Mouse (Mus musculus) adrenal gland (tissue): Measurements from ENCODE around the gene Pipox.

Experiments
- intact Hi-C: fragments of 180-260 bp; cut with DNase I; formaldehyde crosslinking; loops from one replicate; pipeline ENCODE4 v1.15.1; 2025

Gene Pipox

DNA sequence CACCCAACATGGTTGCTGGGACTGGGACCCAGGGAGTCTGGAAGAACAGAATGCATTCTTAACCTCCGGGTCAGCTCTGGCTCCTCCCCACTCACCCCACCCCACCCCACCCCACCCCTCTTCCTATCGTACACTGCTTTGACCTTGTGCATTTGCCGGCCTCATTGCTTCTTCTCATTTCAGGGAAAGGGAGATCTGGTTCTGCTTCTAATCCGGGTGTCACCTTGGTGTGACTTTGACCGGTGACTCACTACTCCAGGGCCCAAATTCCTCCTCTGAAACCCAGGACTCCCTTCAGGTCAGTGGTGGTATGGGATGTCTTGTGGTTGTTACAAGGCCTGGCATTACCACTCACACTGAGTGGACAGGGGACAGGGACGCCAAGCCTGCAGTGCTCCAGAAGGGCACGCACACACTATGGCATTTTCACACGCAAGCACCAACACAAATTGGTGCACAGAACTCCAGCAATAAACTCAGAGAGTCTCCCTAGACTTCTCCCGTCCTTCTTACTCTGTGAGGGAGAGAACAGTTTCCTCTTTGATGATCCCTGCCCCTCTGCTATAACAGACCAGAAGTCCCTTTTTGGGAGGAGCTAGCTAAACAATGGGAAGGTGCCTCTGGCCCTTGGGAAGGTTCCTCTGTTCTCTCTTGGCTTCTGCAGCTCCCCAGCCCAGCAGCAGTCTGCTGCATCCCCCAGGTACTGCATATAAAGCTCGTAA is 9.2 kb downstream of the Pipox start:
- intact Hi-C loops: no loop called here

DNA sequence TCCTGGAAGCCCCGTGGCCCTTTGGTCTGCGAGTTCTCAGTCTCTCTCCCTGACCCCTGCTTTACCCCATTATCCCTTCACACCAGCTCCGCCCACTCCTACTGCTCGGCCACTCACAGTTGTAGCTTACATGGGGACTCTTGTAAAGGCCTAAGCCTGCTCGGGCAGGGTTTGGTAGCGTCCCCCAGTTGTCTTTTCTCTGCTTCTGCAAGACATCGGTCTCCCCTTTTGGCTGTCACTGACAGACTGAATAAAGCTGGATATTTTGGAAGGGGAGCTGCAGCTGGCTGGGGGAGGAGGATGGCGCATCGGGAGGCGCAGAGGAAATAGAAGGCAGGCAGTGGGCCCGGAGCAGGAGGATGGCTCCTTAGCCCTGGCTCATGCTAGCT is 17.1 kb downstream of the Pipox start:
- intact Hi-C loops: loop anchor here (5.0 kb wide), 1 partner anchor 39 kb away; no protein-coding TSS in a partner anchor

DNA sequence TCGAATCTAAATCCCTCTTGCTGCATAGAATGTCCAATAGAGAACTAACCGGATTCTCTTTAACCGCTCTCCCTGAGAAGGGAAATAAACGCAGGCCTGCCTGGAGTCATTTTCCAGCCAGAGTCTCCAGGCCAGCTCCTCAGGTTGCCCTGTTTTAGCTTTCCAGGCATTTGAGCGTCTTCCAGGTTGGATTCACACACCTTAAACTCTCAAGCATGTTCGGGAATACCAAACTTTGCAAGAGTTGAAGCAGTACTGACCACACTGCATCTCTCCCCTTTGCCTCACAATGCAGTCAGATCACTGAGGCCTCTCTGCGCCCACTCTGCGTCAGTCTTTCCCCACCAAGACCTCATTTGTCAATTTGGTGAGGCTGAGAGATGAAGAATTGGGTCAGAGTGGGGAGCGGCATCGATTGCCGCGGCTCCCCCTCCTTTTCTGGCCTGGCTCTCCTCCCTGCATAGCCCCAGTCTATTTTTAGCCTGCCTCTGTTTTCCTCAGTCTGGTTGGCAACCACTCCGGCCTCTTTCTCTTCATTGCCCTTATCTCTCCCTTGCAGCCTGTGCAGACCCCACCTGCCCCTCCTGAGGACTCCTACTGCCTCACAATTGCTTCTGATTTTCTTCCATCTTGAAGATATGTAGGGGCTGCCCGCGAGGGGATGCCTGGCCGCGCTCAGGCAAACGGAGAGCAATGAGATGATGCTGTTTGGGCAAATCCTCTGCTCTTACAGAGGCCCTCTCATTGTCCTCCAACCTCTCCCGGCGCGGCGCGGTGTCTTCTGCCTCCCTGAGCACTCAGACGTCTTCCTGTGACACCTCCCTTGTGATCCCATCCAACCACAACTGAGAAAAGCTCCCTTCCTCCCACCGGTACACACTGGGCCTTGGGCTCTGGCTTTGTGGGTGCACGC is 17.8 kb downstream of the Pipox start:
- intact Hi-C loops: loop anchor here (5.0 kb wide), 1 partner anchor 39 kb away; no protein-coding TSS in a partner anchor

DNA sequence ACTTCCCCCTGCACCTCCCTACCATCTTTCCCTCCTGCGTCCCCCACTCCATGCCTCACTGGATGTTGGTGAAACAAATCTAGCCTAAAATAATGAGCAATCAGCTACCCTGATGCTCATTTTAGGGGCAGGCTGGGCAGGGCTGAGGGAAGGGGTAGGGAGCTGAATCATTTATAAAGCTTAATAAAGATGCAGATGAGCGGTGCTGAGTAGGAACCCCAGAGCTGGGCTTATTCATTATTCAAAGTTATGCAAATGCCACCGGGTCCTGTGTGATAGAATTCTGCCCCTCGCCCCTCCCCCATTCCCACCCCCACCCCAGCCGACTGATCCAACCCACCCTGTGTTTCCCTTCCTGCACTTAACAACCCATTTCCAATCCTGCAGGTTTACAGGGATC is 18.6 kb downstream of the Pipox start:
- intact Hi-C loops: loop anchor here (5.0 kb wide), 1 partner anchor 38 kb away; no protein-coding TSS in a partner anchor

DNA sequence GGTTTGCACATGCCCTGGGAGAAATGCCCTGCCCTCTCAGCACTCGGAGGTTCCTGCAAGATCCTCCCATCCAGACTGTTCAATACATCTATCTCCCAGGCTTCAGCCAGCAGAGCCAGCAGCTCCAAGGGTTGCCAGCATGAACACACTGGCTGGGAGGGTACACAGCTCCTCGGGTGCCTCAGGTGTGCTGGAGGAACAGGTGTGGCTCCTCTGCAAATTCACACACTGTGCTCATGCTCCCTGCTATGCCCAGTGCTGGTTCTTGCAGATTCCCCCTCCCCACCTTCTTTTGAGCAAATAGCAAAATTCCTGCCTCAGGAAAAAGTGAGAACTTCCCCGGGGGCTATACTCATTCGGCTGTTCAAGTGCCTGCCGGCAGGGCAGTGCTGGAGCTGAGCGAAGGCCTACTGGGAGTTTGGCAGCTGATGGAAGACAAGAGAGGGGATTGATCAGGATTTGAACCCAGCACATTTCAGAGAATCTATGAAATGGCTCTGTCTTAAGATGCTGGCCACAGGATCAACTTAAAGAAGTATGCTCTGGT is 19.1 kb downstream of the Pipox start:
- intact Hi-C loops: loop anchor here (5.0 kb wide), 1 partner anchor 37 kb away; no protein-coding TSS in a partner anchor

DNA sequence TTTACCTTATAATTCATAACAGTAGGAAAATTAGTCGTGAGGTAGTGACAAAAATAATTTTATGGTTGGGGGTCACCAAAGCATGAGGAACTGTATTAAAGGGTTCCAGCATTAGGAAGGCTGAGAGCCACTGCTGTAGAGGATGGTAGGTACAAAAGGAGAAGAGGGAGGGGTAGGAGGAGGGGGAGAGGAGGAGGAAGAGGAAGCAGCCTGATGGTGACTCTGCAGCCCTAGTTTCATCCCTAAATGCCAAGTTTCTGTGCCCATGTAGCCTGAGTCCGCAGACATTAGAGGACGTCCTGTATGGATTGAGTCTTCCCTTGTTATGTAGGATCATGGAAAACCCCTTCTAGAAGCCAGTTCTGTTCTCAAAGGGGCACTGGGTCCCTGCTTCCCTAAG is 20.8 kb downstream of the Pipox start:
- intact Hi-C loops: no loop called here

DNA sequence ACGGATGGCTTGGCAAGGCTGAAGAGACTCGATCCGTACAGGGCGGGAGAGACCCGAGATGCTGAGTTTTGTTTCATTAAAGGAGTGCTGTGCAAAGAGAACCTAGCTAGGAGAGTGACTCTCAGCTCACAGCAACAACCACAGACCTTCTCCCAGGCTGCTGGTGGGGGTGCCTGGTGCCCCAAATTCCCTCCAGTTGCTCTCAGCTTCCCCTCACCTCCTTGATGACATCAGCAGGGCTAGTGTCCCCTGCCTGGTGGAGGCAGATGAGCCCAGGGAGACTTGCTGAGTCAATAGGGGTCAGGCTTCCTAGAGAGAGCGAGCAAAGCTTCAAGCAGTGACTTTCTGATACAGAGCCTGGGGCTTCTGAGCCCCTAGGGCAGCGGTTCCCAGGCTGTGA is 21.2 kb downstream of the Pipox start:
- intact Hi-C loops: no loop called here

DNA sequence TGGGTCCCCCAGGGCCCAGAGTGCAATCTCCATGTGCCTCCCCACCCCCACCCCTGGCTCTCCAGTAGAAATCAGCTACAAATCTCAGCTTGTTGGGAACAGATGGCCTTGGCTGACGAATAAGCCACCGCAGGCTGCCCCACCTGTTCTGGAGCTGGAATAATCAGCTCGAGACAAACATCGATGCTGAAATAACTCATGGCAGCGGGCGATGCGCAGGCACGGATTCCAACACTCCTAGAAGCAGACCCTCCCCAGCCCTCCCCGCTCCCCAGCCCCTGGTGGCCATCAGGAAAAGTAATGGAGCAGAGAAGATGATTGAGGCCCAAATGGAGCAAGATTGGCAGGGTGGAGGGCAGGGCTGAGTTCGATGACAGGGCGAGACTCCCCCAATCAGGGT is 21.7 kb downstream of the Pipox start:
- intact Hi-C loops: no loop called here

DNA sequence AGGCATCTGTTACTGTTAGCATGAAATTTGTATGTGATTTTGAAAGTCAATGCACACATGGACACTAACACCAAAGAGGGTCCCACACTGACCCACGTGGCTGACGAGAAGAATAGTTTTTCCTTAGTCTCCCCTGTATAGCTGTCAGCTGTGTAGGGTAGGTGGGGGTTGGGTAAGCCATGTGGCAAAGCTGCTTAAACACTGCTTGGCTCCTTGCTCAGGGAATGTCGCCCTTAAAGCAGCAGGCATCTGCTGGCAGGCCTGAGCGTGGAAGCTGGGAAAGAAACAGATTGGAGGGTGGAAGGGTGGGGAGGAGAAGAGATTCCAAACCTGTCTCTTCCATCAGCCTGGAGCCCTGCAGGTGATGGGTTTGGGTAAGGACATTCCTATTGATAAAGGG is 22.5 kb downstream of the Pipox start:
- intact Hi-C loops: no loop called here

DNA sequence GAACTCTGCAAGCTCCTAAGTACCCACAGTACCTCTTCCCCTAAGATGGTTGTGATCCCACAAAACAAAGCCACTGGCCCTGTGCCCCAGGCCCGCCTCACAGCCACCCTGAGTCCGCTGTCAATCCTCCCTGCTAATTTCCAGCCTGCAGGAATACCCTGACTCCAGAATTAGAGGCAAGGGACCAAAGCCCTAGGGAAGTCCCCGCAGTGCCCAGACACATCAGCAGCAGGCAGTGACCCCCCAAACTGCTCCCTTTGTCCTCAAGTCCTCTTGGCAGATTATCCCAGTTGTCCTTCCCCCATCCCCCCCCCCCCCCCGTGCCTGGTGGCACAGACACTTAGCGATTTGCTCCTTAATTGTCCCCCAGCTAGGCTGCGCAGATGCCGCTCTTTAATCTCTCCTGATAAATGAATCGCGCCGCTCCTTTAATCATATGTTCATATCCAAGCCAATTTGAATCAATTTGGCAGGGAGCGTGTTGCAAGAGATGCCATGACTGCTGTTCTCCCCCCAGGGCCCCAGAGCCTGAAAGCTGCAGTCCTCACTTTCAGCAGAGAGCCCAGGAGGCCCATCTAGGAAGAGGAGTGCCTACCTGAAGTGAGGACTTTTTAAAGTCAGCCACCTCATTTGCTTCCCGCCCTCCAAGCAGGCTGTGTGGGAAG is 26.3 kb downstream of the Pipox start:
- intact Hi-C loops: no loop called here

DNA sequence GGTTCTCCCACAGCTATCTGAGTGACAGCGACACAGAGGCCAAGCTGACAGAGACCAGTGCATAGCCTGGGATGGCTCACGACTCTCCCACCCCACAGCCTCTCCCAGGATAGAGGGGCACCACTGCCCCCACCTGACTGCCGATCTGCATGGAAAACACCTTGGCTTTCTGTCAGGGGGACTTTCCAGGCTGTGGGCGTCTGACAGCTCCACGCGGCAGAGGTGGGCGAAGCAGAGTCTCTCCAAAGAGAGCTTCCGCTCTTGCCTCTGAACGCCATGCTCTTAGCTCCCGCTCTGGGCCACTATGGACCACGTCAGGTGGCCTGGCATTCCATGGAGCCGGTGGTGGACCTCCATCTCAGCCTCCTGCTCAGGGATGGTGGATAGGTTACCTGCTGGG is 29.1 kb downstream of the Pipox start:
- intact Hi-C loops: no loop called here

DNA sequence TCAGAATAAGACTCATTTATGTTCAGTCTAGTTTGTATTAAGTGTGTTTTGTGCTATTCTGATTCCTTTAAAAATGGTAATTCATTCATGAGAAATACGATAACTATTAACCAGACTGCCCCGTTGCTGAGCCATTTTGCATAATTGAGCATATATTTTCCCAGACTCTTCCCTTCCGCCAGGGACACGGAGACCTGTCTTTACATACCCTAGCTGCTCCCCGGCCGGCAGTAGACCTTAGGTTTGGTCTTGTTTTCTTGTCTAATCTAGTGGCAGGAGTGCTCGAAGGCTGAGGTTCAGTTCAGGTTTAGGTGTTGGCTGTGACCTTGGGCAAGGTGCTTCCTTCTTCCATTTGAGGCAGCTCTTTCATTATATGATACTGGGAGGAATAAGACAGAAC is 31.0 kb downstream of the Pipox start:
- intact Hi-C loops: no loop called here

DNA sequence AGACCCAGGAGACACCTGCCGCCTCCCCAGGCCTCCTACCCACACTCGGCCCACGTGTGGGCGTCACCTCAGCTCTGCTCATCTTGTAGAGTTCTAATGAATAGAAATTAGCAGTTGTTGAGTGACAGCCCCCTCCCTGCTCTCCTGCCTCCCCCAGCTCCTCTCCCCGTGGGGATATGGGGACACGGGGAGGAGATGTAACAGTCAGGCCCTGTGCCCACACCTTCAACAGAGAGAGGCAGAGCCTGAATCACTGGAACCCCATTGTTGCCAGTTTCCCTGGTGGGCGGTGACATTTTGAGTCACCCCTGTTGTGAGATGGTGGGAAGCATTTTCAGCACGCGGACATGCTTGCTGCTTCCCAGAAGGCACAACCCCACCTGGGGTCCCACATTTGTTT is 32.9 kb downstream of the Pipox start:
- intact Hi-C loops: no loop called here

DNA sequence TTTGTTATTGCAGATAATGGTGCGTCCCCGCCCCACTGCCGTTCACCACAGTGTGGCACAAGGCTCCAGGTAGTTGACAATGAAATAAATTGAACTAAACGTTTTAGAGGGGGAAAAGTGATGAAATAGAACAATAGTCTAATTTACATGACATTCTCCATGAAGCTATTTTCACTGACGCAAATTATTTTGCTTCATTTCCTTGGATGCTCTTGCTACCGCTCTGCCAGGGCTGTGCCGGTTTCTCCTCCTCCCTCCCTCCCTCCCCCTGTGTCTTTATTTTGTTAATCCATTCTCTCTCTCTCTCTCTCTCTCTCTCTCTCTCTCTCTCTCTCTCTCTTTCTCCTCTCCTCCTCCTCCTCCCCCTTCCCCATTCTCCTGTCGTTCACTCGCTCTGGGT is 35.3 kb downstream of the Pipox start:
- intact Hi-C loops: no loop called here

DNA sequence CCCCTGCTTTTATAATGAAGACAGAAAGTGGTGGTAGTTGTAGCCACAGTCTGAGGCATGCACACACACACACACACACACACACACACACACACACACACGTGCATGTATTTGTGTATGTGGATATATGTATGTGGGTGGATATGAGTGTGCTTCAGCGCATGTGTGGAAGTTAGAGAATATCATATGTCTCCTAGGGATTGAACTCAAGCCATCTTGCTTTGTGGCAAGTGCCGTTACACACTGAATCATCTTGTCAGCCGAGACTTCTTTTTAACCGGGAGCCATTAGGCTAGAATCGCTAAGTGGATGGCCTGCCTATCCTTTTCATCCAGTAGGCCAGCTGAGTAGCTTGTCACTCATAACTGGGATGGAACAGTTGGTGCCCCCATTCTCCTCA is 36.8 kb downstream of the Pipox start:
- intact Hi-C loops: no loop called here

DNA sequence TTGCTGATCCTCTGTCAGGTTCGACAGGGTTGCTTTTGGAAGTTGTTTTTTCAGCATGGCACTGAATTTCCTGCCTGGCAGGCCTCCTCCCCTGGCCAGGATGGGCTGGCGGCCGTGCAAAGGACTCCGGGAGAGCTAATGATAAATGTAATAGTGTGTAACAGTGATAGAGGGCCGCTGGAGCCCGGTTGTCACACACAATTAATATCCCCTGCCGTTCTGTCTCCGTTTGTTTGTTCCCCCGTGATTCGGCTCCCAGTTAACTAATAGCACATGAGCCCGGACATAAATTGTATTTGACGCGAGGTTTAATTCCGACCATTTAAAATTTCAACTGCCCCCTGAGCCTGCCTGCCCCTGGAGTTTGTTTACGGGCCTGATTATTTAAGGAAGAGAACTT is 38.5 kb downstream of the Pipox start:
- intact Hi-C loops: no loop called here

DNA sequence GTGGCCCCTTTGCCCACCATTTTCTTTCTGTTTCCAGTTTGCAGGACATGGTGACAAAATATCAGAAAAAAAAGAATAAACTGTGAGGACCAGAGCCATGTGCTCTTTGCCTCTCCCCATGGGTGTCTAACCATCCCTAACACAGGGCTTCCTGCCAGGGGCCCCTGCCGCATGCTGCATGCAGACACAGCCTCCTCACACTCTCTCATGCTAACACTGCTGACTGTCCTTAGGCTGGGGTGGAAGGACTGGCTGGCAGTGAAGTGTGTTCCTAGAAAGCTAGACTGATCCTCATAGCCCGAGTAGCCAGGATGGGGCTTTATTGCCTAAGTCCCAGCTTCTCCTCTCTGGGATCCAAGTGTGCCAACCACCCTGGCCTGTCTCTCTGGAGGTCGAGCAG is 39.3 kb downstream of the Pipox start:
- intact Hi-C loops: no loop called here

DNA sequence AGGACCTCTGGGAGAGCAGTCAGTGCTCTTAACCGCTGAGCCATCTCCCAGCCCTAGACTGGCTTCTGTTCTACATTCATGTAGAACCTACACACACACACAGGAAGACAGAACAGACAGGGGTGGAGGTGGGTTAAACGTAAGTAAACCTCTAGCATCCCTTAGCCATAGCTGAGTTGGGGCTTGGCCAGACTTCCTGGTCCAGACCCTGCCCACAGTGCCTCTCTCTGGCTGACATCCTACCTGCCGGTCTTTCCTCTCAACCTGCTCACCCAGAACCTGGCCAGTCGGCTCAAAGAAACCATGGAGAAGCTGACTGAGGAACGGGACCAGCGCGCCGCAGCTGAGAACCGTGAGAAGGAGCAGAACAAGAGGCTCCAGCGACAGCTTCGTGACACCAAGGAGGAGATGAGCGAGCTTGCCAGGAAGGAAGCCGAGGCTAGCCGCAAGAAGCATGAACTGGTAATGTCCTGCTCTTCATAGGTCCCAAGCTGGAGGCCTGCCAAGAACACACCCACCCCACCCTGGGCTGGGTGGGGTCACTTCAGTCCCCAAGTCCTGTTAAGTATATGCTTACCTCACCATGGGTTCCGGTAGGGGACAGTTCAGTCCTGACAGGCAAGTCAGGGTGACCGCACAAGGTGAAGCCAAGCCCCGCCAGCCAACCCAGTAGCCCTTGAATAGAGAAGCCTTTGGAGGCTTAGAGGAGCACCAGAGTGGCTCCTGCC is 40.8 kb downstream of the Pipox start:
- intact Hi-C loops: no loop called here

DNA sequence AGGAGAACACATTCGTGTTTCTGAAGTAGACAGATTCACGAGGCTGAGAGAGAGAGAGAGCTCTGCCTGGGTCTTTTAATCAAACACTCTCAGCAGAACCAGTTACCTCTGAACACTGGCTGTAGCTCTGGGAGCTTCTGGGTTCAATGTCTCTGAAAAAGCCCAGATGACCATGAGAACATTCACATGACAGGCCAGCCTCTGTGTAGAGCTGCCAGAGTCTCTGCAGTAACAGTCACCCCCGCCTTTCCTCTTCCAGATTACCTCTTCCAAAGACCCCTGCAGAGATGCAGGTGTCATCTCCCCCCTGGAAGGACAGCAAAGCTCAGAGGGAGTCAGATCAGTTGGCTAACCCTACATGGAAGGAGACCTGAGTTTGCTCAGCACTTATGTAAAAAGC is 41.7 kb downstream of the Pipox start:
- intact Hi-C loops: no loop called here

DNA sequence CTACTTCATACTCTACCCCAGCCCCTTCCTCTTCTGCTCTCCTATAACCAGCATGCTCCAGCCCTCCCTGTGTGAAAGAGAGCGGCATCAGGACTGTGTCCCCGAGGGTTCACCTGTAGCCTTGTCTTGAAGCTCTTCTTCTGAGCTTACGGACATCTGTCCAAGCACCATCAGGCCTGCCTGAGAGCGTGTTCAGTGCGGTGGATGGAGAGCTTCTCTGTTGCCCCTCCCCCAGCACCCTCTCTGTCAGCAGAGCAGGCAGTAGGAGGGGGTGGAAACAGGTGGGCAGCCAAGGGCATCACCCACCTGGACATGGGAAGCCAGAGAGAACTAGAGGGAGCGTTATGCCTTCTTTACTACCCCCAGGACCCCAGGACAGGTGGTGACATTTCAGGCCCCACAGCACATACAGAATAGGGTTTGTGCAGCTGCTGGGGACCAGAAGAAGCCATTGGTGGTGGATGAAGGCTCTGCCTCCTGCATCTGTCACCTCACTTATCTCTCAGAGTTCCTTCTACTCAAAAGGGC is 42.3 kb downstream of the Pipox start:
- intact Hi-C loops: no loop called here
